Mouse (Mus musculus) G1E (cell line): ENCODE measurements around the gene Rabl3.

Experiments used
- CTCF ChIP-seq: IDR thresholded peaks from 2 replicates; pipeline ENCODE4 v1.5.1; 2012; ENCODE audit warnings: low read depth, low read length, inconsistent platforms, mixed read lengths
- GATA1 ChIP-seq: IDR thresholded peaks from 2 replicates; pipeline ENCODE4 v1.6.1; 2012; ENCODE audit warnings: borderline replicate concordance, low read length, inconsistent platforms, mixed read lengths
- GATA2 ChIP-seq: IDR thresholded peaks from 2 replicates; pipeline ENCODE4 v1.6.1; 2012; ENCODE audit warnings: low read depth, low read length, inconsistent platforms, borderline replicate concordance
- POLR2AphosphoS5 ChIP-seq: IDR thresholded peaks from 2 replicates; pipeline ENCODE4 v1.6.1; 2012; ENCODE audit warnings: low read depth, low read length, inconsistent platforms; ENCODE audit not compliant: insufficient replicate concordance
- TAL1 ChIP-seq: conservative IDR thresholded peaks from 2 replicates; pipeline ENCODE4 v1.6.1; 2012; ENCODE audit warnings: low read depth, low read length, inconsistent platforms, mixed read lengths

DNA sequence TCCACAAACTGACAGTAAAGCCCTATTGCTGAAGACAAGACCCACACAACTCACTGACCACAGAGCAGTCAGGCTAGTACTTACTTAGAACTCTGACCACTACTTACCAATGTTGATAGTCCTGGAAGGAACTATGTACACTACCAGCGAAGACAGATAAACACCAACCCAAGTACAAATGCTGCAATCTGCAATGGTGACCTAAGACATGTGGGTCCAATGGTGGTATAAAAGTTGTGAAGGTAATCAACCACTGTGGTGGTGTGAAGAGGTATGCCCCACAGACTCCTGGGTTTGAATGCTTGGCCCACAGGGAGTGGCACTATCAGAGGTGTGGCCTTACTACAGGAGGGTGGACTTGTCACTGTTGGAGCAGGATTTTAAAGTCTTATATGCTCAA is 20.0 kb upstream of the Rabl3 start:
- no peak for TF ChIP-seq CTCF
- TF ChIP-seq GATA1 = no peak
- TF ChIP-seq POLR2AphosphoS5 = no peak
- no peak for TF ChIP-seq TAL1
- no peak for TF ChIP-seq GATA2
